Mouse (Mus musculus): Measurements from ENCODE around the gene Slc38a3.

Gene Slc38a3

GRCm38 (mm10) chr9:107696106-107696479, 26.8 kb upstream of the Slc38a3 start:
- no peak for DNase-seq (ENCODE audit: low read depth, low spot score)

GRCm38 (mm10) chr9:107695441-107696105, 26.2 kb upstream of the Slc38a3 start:
- DNase-seq (ENCODE audit: low read depth, low spot score), result no peak

- no peak for DNase-seq (ENCODE audit: low read depth, low spot score)
Observed at GRCm38 (mm10) chr9:107694627-107695026, 25.3 kb upstream of the Slc38a3 start.

GRCm38 (mm10) chr9:107693433-107693987, 24.2 kb upstream of the Slc38a3 start:
- DNase-seq (ENCODE audit: low read depth, low spot score), result no peak

GRCm38 (mm10) chr9:107692785-107693184, 23.5 kb upstream of the Slc38a3 start:
- DNase-seq (ENCODE audit: low read depth, low spot score), result no peak

- no peak for DNase-seq (ENCODE audit: low read depth, low spot score)
Observed at GRCm38 (mm10) chr9:107690391-107690790, 21.1 kb upstream of the Slc38a3 start.

- no peak for DNase-seq (ENCODE audit: low read depth, low spot score)
Observed at GRCm38 (mm10) chr9:107688939-107689338, 19.6 kb upstream of the Slc38a3 start.

GRCm38 (mm10) chr9:107688415-107688814, 19.1 kb upstream of the Slc38a3 start:
- no peak for DNase-seq (ENCODE audit: low read depth, low spot score)

GRCm38 (mm10) chr9:107685231-107685981, 16.1 kb upstream of the Slc38a3 start:
- DNase-seq (ENCODE audit: low read depth, low spot score), result no peak

GRCm38 (mm10) chr9:107682405-107682804, 13.1 kb upstream of the Slc38a3 start:
- no peak for DNase-seq (ENCODE audit: low read depth, low spot score)

- no peak for DNase-seq (ENCODE audit: low read depth, low spot score)
Observed at GRCm38 (mm10) chr9:107679501-107679900, 10.2 kb upstream of the Slc38a3 start, which contains the start of gene Gnat1. Gene Gnat1, minus strand, starts transcription at chr9:107679712.

- no peak for DNase-seq (ENCODE audit: low read depth, low spot score)
Observed at GRCm38 (mm10) chr9:107678861-107679260, 9.5 kb upstream of the Slc38a3 start.

- DNase-seq (ENCODE audit: low read depth, low spot score), result peak; percentile 87
Observed at GRCm38 (mm10) chr9:107677819-107678526, 8.6 kb upstream of the Slc38a3 start.

- DNase-seq (ENCODE audit: low read depth, low spot score), result peak; percentile 41
Observed at GRCm38 (mm10) chr9:107677091-107677784, 7.9 kb upstream of the Slc38a3 start.

GRCm38 (mm10) chr9:107676302-107676701, 7.0 kb upstream of the Slc38a3 start:
- DNase-seq (ENCODE audit: low read depth, low spot score), result peak; percentile 24

- DNase-seq (ENCODE audit: low read depth, low spot score), result peak; percentile 84
Observed at GRCm38 (mm10) chr9:107675671-107676301, 6.5 kb upstream of the Slc38a3 start.

GRCm38 (mm10) chr9:107674609-107675429, 5.5 kb upstream of the Slc38a3 start:
- DNase-seq (ENCODE audit: low read depth, low spot score), result no peak

- DNase-seq (ENCODE audit: low read depth, low spot score), result no peak
Observed at GRCm38 (mm10) chr9:107670259-107670658, 929 bp upstream of the Slc38a3 start.

GRCm38 (mm10) chr9:107668916-107669315, 414 bp downstream of the Slc38a3 start:
- no peak for DNase-seq (ENCODE audit: low read depth, low spot score)

GRCm38 (mm10) chr9:107668011-107668410, 1.3 kb downstream of the Slc38a3 start:
- DNase-seq (ENCODE audit: low read depth, low spot score), result no peak
